Mouse (Mus musculus): ENCODE measurements around the gene Pygo2.

The Pygo2 gene

DNA sequence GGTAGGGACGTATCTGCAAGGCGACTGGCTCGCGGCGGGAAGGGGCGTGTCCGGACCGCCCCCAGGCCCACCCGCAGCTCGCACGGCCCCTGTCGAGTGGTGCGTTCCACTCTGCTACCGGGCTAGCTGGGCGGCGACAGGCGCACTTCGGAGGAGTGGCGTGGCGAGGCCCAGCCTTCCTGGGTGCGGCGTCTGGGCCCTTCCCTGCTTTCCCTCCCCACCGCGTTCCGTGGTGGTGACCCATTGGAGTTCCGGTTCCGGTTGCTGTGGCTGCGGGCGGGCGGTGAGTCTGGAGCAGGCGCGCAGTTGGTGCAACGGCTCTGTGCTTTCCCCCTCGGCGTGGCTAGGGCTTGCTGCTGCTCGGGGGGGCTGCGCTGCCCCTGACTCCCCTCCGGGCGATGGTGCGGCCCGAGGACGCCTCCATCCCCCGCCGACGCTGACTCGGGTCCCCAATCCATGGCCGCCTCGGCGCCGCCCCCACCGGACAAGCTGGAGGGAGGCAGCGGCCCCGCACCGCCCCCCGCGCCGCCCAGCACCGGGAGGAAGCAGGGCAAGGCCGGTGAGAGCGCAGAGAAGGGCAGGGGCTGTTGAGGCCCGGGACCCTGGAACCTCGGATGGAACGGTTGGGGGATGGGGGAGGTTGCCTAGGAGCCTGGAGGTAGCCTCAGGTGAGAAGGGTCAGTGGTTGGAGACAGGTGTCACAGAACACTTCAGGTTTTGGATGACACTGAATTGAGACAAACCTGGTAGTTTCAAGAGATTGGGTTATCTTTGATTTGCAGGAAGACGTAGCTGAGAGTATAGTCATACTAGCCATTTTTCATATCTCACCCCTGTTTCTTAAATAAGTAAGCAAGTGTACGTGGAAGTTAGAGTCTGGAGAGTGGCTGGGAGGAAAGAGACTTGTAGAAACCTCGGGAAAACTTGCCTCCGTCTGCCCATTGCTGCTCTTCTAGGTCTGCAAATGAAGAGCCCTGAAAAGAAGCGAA, at the start of gene Pygo2:
TSS of gene Pygo2 (plus strand) at position 44 of the 989 bp plus-strand sequence.
- peak; percentile 95 to 97 for DNase-seq (ENCODE audit: low spot score in 2 of 2)

DNA sequence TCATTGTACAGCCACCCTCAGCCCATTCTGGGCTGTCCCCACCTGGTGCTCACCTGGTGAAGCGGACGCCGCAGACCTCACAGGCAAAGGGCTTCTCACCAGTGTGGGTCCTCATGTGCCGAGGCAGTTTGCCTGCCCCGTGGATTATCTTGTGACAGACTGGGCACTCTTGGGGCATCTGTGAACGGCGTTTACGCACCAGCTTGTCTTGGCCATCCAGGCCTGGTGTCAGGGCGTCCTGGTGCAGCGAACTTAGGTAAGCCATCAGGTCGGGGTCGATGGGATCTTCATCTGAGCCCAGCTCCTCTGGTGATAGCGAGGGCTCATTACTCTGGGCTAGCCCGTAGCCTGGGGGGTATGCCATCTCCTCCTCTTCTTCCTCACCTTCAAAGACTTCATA, 49.7 kb upstream of the Pygo2 start:
- no peak for DNase-seq (ENCODE audit: low spot score in 2 of 2)

DNA sequence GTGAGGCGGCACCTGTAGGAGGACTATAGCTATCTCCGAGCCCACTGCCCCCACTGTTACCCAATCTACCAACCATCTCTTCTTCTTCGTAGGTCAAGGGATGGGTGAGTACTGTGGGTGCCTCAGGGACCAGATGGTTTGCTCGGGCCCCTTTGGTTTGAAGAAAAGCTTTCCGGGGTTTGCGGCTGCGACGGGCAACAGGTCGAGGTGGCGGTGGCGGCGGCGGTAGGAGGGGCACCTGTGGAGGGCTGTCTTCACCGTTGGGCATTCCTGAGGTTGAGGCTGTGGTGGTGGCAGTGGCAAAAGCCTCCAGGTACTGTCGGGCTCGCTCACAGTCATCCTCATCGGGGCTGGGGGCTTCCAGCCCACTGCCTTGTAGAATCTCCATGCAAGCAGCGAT, 49.3 kb upstream of the Pygo2 start:
- no peak for DNase-seq (ENCODE audit: low spot score in 2 of 2)

DNA sequence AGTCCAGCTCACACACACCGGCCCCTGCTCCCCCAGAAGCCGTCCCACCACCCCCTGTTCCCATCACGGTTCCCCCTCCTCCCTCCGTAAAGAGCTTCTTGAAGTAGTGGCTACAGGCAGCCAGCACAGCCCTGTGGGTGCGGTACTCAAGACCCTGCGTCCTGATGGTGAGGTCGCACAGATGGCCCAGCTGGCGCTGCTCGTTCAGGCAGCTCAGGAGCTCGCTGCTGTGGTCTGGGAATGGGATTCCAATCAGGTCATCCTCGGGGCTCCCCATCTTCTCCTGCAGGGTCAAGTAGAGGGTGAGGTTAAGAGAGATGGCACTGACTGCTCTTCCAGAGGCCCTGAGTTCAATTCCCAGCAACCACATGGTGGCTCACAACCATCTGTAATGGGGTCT, 48.8 kb upstream of the Pygo2 start:
- DNase-seq (ENCODE audit: low spot score in 2 of 2): no peak

DNA sequence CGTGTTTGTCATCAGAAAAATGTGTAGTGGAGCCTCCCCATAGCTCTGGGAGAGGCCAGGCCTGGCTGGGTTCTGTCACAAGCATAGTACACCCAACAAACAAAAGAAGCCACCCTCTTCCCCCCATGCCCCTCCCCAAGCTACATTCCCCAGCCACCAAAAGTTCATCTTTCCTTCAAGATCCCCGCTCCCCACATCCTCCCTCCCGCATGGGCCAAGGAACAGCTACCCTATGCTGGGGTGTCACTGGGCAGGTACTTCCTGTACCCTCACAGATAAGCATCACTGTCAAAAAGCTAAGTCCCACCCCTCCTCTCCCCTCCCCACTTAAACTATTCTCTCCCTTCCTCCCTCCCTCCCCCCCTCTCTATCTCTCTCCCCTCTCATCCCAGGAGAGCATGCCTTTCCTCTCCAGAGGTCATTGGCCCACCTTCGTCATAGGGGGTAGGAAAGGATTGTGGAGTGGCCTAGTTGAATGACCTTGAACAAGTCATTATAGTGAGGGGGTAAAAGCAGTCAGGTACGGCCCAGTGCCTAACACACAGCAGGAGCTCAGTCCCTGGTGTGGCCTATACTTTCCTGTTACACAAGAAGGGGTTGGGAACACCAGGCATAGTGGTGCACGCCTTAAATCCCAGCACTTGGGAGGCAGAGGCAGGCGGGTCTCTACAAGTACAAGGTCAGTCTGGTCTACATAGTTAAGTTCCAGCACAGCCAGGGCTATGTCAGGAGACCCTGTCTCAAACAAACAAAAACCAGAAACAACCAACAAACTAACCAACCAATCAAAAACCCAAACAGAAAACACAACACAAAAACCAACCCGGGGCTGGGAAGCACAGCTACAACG, 47.8 kb upstream of the Pygo2 start:
- DNase-seq (ENCODE audit: low spot score in 2 of 2): no peak

DNA sequence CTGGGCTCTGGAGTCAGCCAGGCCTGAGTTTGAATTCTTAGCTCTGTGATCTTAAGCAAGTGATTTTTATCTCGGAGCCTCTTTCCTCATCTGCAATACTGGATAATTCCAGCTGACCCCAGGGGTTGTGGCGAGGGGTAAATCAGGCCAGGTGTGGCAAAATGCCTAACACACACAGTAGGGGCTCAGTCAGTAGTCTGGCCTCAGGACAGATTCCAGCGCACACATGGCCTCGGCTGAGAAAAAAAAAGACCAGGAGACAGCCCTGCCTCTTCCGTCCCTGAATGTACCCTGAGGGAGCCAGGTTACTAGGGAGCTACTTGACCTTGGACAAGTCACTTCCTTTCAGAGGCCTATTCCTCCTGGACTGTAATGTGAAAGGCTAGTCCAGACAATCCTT, 47.1 kb upstream of the Pygo2 start:
- no peak for DNase-seq (ENCODE audit: low spot score in 2 of 2)

DNA sequence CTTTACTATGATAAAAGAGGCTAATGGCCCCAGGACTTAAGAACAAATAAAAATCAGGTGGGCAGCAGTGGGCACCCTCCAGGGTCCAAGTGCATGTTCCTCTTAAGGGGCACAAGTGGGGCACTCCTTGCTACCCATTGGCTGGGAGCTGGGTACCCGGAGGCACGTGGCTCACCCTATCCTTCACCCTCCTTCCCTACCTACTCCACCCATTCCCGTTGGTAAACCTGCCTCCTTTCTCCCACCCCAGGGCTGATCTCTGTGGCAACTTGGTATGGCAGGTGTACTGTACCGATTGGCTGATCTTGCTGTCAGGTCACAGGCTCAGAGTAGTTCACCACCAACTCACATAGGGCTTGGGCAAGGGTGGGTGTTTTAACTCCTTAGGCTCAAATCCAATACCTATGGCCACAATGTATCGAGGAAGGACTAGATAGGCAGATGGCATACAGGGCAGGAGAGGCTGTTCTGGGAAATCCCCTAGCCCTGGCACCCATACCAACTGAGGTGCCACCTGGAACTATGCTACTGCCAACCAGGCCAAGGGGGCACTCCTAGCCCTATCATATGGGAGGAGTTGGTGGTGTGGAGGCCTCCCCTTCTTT, 46.3 kb upstream of the Pygo2 start:
- DNase-seq (ENCODE audit: low spot score in 2 of 2): no peak

DNA sequence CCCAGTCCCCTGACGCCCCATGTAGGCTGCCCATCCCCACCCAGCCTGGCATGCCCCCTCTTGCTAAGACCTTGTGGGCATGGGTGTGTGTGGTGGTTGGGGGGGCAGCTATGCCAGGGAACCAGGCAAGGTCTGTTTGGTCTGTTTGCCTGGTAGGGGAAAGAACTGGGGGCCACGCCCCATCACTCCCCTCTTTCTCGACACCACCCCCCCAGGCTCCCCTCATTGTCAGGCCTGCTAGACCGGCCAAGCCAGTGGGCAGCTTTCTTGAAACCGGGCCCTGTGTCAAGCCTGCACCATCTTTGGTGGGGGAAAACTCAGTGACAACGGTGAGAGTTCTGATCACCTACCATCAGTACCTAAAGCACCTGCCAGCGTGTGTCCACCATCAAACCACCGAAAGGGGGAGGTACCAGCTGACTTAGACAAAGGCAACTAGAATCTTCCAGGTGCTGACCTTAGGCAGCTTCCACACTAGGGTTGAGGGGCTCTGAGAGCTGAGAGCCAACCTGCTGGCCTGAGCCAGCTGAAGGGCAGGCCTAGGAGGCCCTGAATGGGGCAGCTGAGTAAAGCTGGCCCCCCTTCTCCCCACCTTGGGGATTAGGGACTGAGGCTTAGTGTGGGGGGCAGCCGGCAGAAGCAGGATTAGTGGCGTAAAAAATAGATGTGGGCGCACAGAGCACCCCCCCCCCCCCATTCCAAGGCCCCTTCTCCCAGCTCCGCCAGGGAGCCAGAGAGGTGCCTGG, 45.5 kb upstream of the Pygo2 start:
- no peak for DNase-seq (ENCODE audit: low spot score in 2 of 2)

DNA sequence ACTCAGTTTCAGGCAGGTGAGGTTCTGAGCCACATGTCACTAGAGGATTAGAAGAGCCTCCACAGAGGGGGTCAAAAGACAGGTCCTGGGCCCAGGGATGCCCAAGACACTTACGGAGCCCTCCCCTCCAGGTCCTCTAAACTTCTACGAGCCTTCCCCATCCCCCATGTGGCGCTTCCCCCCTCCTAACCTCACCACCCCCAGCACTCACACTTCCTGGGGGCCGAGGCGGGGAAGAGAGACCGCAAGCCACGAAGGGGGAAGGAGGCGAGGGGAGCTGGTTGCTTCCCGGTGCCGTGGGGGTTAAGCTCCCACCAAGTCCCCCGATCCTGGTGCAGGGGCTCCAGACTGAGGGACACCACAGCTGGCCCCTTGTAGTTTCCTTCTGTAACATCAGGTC, 44.6 kb upstream of the Pygo2 start:
- DNase-seq (ENCODE audit: low spot score in 2 of 2): no peak

DNA sequence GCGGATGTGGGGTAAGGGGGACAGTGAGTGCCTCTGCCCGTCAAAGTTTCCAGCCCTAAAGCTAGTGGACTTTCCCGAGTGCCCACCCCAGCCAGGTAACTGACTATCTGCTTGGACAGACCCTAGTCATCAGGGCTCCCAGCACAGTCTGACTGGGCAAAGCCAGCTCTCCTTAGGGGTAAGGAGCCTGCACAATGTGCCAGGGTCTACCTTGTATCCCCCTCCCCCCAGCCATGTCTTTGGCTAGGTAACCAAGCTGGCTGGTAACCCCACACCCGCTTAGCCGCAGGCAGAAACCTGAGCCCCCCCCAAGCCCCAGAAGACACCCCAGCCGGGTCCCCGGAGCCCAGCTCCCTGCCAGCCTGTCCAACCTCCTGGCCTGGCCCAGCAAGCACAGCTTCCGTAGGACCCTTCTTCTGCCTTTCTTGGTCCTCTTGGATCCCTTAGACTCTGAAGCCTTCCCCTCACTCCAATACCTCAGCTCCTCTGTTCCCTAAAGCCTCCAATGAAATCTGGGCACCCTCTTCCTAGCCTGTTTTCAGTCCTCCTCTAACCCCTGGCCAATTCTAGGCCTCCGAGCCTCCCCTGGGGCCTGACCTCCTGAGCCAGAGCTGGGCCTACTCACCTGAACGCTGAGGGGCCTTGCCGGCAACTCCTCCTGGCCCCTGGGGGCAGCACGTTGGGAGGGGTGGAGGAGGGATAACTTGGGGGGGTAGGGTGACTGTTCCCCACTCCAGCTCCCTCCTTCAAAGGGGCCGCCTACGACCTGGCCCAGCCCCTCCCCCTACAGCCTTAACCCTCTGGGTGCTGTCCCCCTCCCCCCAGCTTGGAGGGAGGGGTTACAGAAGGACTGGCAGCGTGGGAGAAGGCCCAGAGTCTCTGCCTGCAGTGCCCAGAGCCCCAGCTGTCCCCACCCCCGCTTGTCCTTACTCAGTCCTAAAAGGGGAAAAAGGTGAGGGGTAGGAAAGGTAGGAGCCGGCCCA, 43.3 kb upstream of the Pygo2 start:
- no peak for DNase-seq (ENCODE audit: low spot score in 2 of 2)

DNA sequence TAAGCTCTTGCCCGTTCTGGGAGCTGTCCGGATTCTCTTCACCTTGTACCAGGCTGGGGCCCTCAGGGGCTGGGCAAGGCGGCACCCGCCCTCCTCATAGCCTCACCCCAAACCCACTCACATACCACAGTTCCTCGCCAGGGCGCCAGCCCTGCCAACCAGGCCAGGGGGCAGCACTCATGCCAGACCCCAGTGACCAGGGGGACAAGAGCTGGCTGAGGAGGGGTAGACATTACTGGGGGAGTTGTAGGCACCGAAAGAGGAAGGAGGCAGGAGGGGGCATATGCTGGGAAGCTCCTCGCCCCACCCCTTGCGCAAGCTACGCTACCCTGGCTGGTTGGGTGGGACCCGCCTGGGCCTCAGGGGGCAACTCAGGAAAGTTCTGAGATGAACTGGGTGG, 42.4 kb upstream of the Pygo2 start:
- DNase-seq (ENCODE audit: low spot score in 2 of 2): no peak

DNA sequence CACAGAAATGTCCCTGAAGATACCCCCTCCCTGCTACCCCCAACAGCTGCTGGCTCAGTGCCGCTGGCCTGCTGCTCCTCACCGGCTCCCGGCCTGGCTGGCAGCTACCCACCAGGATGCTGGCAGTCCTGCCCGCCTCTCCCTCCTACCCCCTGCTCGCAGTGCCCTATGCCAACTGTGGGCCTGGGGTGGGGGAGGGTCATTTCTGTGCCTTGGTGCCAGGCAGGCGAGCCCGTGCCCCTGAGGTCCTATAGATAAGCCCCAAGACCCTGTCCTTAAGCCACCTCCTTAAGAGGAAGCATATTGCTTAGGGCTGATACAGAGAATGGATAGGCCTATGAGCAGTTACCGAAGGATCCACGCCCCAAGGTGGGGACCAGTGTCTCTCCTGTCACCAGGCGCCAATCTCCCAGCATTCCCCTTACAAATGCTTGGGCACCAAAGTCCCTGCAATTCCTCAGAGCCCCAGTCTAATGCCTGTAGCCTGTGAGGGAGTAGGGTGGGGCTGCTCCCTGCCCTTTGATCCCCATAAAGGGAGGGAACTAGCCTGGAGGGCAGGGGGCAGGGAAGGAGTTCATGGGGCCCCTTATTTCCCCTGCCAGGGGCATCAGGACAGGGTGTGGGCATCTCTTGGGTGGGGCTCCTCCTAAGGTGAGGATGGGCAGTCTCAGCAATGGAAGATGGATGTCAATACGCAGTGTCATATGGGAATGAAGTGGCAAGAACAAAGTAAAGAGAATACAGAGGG, 41.7 kb upstream of the Pygo2 start:
- DNase-seq (ENCODE audit: low spot score in 2 of 2): no peak

DNA sequence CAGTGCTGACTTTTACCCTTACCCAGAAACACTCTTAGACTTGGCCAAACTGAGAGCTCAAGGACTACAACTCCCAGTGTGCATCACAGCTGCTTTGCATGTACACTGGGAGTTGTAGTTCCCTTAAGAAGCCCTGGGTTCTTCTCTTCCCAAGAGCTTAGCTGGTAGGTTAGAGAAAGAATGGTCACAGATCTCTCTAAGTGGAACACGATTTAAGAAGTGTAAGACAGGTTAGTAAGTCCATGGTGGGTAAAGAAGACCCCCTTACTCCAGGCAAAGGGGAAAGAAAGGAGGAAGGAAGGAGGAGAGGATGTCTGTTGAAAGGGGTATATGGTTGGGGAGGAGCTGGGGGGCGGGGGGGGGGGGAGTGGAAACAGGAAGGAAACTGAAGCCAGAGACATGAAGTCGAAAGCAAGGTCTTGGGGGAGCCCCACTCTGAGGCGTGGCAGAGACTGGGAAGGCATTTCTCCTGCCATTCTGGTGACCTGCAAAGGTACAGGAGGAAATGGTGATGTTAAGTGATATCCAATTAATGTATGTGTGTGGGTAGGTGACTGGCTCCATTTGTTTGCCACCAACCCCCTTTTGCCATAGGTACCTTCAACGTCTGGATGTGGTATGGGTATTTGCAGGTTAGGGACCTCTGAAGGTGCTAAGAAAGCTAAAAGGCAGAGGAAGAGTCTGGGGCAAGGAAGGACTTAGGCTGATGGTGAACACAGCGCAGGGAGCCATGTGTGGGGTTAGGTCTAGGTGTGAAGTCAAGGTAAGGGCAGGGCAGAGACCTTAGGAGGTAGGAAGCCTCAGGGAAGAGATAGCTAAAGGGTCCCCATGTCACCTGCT, 40.9 kb upstream of the Pygo2 start:
- peak in 1 of 2 experiments; percentile 51 for DNase-seq (ENCODE audit: low spot score in 2 of 2)

DNA sequence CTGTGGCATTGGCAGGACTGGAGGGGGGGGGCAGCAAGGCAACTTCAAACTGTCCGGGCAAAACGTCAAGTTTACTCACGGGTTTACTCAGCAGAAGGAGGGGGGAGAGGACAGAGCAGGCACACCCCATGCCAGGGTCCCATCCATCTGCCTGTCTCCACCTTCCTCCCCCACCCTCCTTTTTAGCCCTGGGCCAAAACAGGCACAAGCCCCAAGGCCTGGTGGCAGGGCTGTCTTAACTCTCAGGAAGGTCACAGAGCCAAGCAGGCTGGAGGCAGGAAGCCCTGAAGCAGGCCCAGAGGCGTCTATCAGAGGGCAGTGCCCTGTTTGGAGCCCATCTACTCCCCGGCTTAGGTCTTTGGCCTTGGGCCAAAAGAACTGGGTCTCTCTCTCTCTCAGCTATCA, 39.9 kb upstream of the Pygo2 start:
- no peak for DNase-seq (ENCODE audit: low spot score in 2 of 2)

DNA sequence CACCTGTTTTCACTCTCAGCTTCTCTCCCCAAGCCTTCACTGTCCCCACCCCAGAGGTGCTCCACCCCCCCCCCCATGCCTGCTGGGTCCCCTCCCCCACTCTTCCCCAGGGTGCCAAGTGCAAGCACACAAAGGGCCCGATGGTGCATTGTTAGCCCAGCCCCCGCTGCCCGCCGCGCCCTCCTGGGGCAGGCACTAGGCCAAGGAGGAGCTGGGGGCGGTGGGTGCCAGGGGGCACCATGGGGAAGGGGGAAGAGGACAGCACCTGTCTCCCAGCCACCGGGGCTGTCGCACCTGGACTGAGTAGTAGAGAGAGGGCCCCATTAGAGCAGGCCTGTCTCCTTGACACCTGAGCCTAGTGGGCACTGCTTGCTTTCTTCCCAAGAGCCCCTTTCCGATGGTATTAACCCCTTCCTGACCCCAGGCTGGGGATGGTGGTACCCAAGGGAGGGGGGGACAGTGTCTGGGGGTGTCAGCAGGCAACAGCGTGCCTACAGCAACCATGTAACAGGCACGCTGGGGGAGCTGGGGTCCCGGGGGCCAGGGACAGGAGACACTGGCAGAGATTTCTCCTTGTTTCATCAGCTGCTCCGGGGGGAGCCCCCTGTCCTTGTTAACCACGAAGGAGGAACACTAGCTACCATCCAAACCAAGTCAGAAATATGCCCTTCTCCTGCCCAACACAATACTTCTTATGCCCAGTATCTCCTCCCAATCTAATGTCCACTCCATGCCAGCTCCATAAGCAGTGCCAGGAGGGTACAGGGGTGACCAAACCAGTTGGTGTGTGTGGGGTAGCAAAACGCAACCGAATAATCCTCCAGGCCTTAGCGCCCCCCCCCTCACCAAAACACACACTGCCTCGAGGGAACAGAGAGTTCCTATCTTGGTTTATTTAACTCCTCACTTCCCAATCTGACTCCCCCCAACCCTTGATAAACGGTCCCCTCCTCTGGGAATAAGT, 39.0 kb upstream of the Pygo2 start:
- no peak for DNase-seq (ENCODE audit: low spot score in 2 of 2)

DNA sequence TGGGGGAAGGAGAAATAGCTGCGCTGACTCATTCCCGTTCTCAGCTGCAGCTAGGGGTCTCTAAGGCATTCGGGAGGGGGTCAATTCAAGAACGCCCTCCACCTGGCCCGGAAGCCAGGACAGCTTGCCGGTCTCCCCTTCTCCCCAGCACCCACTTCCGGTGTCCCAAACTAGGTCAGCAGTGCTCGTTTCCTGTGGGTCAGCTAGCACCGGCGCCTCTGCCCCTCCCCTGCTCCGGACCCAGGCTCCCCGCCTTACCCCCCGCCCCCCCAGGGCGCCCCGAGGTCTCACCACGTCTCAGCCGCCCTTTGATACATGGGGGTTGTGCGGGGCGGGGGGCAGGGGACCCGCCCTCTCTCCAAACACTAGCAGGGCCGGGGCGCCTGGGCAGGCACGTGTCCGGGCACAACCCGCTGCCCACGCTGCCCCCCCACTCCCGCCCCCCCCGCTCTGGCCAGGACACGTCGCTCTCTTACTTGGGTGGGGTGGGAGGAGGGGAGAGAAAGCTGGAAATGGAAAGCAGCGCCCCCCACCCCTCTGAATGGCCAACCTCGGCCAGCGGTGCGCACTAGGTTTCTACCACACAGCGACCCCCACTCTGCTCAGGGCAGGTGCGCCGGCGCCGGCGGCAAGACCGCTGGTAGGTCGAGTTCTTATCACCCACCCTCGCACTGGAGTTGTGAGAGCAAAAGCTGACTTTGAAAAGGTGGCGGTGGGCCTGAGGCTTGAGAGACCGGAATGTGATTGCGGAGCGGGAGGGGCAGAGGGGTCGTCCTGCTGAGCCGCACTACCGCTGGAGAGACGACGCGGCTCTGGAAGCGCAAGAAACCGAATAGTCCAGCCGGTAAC, 38.1 kb upstream of the Pygo2 start:
- no peak for DNase-seq (ENCODE audit: low spot score in 2 of 2)
